Mouse (Mus musculus) c-Kit-negative CD71-positive TER-119-positive erythroid progenitor cells, embryonic 14.5 days (primary cell): ENCODE results near the gene Zfp580.
"Not testable (repeated sequence)": the region's sequence is repeated elsewhere in the genome, so short reads cannot be mapped to it uniquely, and the experiment has no call there.

Experiments
- DNase-seq: peaks from one replicate; pipeline ENCODE4 v3.0.0-alpha.2; 2013; ENCODE audit warnings: low read depth, low spot score

Zfp580 gene

GRCm38 (mm10) chr7:5064886-5065285, 13.5 kb downstream of the Zfp580 start:
- DNase-seq = no peak

DNA sequence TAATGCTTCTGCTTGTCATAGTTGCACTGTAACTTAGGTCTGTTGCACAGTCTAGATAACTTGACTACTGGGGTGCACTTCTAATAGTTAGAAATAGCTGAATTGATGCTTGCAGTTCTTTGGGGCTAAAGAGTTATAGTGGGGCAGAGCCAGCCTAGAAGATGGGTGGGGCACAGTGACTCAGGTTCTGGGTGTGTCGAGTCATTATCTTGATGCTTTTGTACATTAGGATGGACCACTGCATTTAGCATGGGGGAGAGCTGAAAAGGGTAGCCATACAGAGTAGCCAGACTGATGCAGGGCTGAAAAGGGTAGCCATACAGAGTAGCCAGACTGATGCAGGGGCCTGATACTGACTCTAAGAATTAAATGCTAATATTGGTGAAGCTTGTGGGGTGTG, 22.2 kb downstream of the Zfp580 start:
- no peak for DNase-seq

GRCm38 (mm10) chr7:5074984-5075383, 23.6 kb downstream of the Zfp580 start:
- no peak for DNase-seq

- DNase-seq = no peak
Observed at GRCm38 (mm10) chr7:5076931-5077330, 25.6 kb downstream of the Zfp580 start.

GRCm38 (mm10) chr7:5079365-5080009, 28.1 kb downstream of the Zfp580 start:
- DNase-seq = not testable (repeated sequence)

GRCm38 (mm10) chr7:5080010-5080751, 28.8 kb downstream of the Zfp580 start, which contains the start of gene Epn1:
Gene Epn1, plus strand, starts transcription at chr7:5080235.
- peak; percentile 84 for DNase-seq

- no peak for DNase-seq
Observed at GRCm38 (mm10) chr7:5080815-5081214, 29.5 kb downstream of the Zfp580 start.

GRCm38 (mm10) chr7:5081241-5081640, 29.9 kb downstream of the Zfp580 start:
- no peak for DNase-seq

- DNase-seq = no peak
Observed at GRCm38 (mm10) chr7:5081939-5082338, 30.6 kb downstream of the Zfp580 start.

DNA sequence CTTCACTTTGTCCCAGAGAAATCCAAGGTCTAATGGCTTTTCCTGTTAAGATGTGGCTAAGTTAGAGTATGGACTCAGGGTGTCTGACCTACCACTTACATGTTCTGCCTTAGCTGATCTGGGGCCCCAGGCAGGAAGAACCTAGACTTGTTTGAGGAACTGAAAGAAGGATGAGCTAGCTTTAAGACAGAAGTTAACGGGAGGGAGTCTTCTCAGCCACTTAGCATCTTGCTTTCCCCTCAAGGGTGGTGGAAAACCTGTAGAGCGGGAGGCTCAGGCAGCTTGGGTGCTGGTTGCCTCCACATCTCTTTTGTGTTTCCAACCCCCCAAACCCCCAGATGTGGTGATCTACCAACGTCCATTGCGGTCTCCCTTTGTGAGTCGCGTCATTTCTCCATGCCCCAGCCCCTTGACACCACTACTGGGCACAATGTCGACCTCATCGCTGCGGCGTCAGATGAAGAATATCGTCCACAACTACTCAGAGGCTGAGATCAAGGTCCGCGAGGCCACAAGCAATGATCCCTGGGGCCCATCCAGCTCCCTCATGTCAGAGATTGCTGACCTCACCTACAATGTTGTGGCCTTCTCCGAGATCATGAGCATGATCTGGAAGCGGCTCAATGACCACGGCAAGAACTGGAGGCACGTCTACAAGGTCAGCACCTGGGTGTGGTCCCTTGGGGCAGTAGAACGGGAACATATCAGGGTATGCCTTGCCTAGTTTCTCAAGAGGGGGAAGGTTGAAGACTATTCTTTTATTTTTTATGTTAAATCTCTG, 32.2 kb downstream of the Zfp580 start:
- no peak for DNase-seq

- no peak for DNase-seq
Observed at GRCm38 (mm10) chr7:5085512-5085911, 34.2 kb downstream of the Zfp580 start.

DNA sequence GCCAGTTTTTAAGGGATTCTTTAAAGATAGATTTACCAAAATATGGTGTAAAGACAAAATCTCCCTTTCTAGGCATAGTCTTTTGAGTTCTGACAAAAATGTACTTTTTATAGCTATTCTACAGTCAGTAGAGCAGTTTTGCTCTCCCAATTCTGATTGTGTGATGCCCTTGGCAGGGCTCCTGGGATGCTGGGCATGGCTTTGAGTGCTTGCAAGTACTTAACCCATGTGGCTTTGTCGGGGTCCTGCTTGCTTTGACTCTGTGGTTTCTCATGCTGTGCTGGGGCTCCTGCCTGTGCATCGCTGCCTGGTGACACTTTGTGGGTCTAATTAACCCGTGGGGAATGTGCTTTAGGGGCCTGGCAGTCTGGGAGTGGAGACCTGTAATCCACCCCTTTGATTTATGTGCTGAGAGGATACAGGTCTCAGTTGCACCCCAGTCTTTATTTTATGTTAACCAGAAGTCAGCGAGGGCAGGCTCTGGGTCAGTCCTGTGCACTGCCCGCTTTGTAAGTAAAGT, 35.6 kb downstream of the Zfp580 start:
- DNase-seq = no peak

GRCm38 (mm10) chr7:5087886-5088285, 36.5 kb downstream of the Zfp580 start:
- no peak for DNase-seq

- no peak for DNase-seq
Observed at GRCm38 (mm10) chr7:5089853-5090252, 38.5 kb downstream of the Zfp580 start.

DNA sequence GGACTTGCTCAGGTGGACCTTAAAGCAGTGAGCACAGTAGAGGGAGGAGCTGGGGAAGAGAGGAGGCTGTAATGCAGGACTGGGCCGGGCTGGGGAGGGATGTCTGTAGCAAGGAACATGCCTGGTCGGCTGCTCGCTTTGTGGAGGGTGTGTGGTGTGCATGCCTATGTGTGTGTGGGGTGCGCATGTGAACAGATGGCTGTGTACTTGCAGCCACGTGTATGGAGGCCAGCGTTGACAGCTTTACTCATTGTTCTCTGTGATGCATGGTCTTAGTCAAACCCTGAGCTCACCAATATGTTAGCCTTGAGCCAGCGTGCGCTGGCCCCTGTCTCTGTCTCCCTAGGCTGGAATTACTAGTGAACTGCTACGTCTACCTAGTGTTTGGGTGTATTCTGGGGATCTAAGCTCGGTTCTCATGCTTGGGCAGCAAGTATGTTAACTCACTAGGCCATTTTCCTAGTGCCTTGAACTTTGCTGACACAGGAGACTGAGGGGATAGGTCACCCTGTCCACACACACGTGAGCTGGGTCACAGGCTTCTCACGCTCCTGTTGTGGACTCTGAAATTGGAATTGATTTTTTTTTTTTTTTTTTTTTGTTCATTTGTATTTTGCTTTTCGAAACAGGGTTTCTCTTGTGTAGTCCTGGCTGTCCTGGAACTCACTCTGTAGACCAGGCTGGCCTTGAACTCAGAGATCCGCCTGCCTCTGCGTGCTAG, 39.8 kb downstream of the Zfp580 start:
- DNase-seq = no peak

- no peak for DNase-seq
Observed at GRCm38 (mm10) chr7:5092381-5092780, 41.0 kb downstream of the Zfp580 start.

- no peak for DNase-seq
Observed at GRCm38 (mm10) chr7:5092831-5093510, 41.6 kb downstream of the Zfp580 start.

DNA sequence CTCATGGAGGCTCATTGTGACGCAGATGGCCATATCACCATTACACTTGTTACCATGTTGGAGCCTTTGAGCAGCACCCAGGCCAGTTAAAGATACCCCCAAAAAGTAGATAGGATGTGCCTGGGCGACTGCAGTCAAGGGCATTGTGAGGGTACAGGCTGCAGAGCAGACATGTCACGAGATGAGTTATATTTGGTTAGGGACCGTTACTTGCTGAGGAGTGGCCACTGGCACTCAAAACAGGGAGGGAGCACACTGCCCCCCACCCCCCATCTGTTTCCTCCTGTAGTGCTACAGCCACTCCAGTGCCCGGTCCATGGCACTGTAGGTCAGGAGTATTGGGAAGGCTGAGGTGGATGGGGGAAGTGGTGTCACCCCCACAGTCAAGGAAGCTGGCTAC, 47.4 kb downstream of the Zfp580 start:
- DNase-seq = no peak

DNA sequence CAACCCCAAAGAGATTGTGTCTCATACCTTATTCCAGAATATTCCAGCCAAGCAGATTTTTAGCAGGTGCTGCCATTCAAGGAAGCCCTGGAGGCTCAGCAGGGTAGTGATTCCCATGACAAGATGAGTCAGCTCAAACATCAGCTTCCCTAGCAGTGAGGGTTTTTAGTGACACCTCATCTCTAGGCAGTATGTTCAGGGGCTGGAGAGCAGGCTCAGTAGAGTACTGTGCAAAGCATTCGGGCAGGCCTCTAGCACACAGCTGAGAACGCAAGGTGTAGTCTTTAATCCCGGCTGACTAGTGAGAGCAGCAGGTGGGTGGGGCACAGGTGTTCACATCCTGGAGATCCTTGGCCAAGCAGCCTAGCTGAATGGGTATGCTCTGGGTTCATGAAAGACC, 48.5 kb downstream of the Zfp580 start:
- DNase-seq = no peak

DNA sequence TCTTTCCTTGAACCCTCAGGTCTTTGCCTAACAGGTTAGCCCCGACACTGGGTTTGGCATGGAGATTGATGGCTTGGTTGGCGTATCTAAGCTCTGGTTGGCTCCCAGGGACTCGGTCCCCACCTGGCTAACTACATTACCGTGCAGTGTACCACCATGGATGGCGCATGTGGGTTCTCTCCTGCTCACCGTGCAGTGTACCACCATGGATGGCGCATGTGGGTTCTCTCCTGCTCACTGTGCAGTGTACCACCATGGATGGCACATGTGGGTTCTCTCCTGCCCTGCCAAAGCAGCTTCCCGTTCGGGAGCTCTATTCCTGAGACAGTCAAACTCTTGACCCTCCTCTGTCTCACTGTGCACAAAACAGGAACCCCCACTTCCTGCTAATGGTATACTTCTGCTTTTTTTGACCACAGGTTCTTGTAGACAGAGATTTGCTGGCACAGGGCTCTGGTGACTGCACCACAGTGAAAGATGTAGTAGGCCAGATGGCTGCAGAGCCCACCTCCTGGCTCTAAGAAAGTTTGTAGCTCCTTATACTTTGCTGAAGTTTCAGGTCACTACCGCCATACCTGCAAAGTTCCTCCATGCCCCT, 49.8 kb downstream of the Zfp580 start:
- DNase-seq = no peak

GRCm38 (mm10) chr7:5102564-5102963, 51.2 kb downstream of the Zfp580 start:
- DNase-seq = no peak
